Mouse (Mus musculus) ES-CJ7 (cell line): ENCODE results near the gene Pacs2.

Experiments used
- DNase-seq: peaks from one replicate; pipeline ENCODE4 v3.0.0; 2011; ENCODE audit warnings: low read depth, low spot score

Pacs2 gene

GRCm38 (mm10) chr12:113013604-113014558, at the start of gene Pacs2:
Gene Pacs2, plus strand, starts transcription at chr12:113014508.
- DNase-seq, result peak; percentile 74

GRCm38 (mm10) chr12:112965783-112966182, 48.5 kb upstream of the Pacs2 start:
- no peak for DNase-seq

GRCm38 (mm10) chr12:112968943-112969342, 45.4 kb upstream of the Pacs2 start:
- no peak for DNase-seq

- DNase-seq, result no peak
Measured at GRCm38 (mm10) chr12:112969616-112970015, 44.7 kb upstream of the Pacs2 start.

- DNase-seq, result no peak
Measured at GRCm38 (mm10) chr12:112974736-112975135, 39.6 kb upstream of the Pacs2 start.

- peak; percentile 82 for DNase-seq
Measured at GRCm38 (mm10) chr12:112976371-112977073, 37.8 kb upstream of the Pacs2 start, which contains the start of gene Btbd6. Gene Btbd6, plus strand, starts transcription at chr12:112976482.

GRCm38 (mm10) chr12:112977156-112977555, 37.2 kb upstream of the Pacs2 start:
- DNase-seq, result peak; percentile 14

GRCm38 (mm10) chr12:112982031-112982430, 32.3 kb upstream of the Pacs2 start:
- DNase-seq, result no peak

GRCm38 (mm10) chr12:112985346-112985745, 29.0 kb upstream of the Pacs2 start:
- DNase-seq, result peak; percentile 55

GRCm38 (mm10) chr12:112987877-112988276, 26.4 kb upstream of the Pacs2 start:
- DNase-seq, result peak; percentile 33

GRCm38 (mm10) chr12:112990706-112991405, 23.5 kb upstream of the Pacs2 start:
- DNase-seq, result no peak

- no peak for DNase-seq
Measured at GRCm38 (mm10) chr12:112991444-112991843, 22.9 kb upstream of the Pacs2 start.

GRCm38 (mm10) chr12:112994153-112994552, 20.2 kb upstream of the Pacs2 start:
- DNase-seq, result no peak

- no peak for DNase-seq
Measured at GRCm38 (mm10) chr12:112999569-113000293, 14.6 kb upstream of the Pacs2 start.

- peak; percentile 99 for DNase-seq
Measured at GRCm38 (mm10) chr12:113000294-113001132, 13.8 kb upstream of the Pacs2 start, which contains the start of gene Brf1. Gene Brf1, minus strand, starts transcription at chr12:113000704.

- peak; percentile 22 for DNase-seq
Measured at GRCm38 (mm10) chr12:113001133-113001474, 13.2 kb upstream of the Pacs2 start.

- peak; percentile 31 for DNase-seq
Measured at GRCm38 (mm10) chr12:113002667-113003066, 11.6 kb upstream of the Pacs2 start.

GRCm38 (mm10) chr12:113004011-113004410, 10.3 kb upstream of the Pacs2 start:
- DNase-seq, result no peak

GRCm38 (mm10) chr12:113004993-113005392, 9.3 kb upstream of the Pacs2 start:
- DNase-seq, result peak; percentile 31

GRCm38 (mm10) chr12:113011702-113012360, 2.5 kb upstream of the Pacs2 start:
- no peak for DNase-seq
